Mouse (Mus musculus): Measurements from ENCODE around the gene Anxa4. TPM values are rescaled to one million over a fixed set of nuclear protein-coding genes. Genes with fewer than 3 reads are reported as not detected.

Anxa4 gene
- 41.8 and 43.7 TPM in 2 replicates for total RNA-seq (2015)
- total RNA-seq (2017): 55.9 and 65.7 TPM in 2 replicates

DNA sequence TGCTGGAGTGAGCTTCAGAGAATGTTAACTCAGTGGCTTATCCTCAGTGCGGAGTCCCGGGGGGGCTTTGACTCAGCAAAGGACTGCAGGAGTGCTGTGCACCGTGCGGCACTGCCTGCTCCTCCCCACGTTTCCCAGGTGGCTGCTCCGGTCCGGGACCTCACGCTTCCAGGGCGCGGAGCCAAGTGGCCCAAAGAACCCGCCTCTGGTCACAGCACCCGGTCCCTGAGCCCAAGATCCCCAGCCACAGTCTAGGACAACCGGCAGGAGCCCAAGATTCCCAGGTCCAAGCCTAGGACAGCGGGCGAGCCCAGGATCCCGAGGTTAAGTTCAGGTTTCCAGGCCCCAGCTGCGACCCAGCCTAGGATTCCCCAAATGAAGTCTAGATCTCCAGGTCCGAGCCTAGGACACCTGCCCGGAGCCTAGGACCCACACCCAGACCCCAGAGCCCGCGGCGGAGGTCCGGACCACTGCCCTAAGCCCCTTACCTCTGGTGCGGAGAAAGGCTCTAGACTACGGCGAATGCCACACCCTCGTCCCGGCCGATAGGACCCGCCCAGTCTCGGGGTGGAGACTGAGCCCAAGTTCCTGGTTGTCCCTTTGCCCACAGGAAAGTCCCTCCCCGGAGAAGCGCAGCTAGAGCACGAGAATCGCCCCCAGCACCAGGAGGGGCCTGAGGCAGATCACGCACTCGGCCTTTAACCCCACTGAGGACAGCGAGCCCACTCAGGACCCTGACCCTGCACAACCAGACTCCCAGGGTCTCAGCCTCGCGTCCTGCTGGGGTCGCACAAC, at the start of gene Anxa4:
Gene Anxa4 (minus strand): TSS at position 564 of the 795 bp plus-strand sequence.
- ATAC-seq (ENCODE audit: poor library complexity, severe bottlenecking): peak; percentile 97

DNA sequence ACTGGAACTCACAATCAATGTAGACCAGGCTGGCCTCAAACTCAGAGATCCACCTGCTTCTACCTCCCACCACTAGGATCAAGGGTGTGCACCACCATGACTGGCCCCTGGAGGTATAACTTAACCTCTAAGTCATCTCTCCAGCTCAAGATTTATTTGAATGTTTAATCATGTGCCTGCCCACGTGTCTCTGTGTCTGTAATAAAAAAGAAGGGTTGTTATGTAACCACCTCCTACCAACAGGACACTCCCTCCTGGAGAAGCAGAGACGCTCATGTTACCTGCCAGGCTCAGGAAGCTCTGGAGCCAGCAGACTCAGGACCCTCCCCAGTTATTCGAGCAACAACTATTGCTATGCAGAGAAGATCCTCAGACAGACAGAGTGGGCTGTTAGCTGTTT, 48.6 kb upstream of the Anxa4 start:
- no peak for ATAC-seq (ENCODE audit: poor library complexity, severe bottlenecking)

DNA sequence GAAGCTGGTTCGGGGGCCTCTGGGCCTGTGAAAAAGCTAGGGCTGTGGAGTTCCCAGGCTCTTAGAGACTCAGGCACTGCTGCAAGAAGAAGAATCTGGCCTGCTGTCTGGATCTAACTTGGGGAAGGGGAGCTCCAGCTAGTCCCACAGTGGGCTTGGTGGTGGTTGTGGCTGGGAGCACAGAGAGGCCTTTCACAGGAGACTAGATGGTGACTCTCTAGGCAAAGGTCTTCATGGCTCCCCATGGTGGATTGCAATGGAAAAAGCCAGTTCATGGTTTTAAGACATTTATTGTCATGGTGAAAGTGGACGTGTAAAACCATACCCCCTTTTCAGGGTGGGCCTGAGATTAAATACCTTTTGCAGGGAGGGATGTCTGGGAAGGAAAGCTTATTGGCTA, 45.7 kb upstream of the Anxa4 start:
- no peak for ATAC-seq (ENCODE audit: poor library complexity, severe bottlenecking)

DNA sequence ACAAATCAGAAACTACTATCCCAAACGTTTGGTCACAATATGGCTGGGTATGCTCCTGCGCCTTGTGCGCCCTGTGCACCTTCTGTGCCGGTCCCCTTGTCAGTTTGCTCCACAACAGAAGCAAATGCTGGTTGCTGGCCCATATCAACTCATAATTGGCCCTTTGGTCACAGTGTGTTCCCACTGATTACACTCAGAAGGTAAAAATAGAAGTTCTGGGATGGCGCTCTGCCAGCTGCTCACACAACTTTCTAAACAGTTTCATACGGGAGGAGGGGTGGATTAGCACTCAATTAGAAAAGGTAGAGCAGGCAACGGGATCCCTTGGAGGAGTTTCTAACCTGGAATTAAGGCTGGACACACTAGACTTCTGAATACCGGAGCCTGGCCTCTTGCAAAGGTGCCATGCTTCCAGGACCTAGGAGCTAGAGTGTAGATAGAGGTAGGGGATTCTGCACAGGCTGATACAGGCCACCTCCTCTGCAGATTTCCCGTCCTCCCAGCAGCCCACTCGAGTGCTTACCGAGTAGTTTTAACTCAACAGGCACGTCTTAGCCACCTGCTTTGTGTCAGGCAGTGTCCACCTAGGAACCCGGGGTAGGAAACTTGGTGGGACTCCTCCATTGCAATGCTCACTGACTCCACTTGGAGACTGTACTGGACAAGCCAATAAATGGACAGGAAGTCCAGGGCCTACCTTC, 39.6 kb upstream of the Anxa4 start:
- ATAC-seq (ENCODE audit: poor library complexity, severe bottlenecking): 0 out of 2 replicates have a peak, but pooled peaks have one; percentile 30

DNA sequence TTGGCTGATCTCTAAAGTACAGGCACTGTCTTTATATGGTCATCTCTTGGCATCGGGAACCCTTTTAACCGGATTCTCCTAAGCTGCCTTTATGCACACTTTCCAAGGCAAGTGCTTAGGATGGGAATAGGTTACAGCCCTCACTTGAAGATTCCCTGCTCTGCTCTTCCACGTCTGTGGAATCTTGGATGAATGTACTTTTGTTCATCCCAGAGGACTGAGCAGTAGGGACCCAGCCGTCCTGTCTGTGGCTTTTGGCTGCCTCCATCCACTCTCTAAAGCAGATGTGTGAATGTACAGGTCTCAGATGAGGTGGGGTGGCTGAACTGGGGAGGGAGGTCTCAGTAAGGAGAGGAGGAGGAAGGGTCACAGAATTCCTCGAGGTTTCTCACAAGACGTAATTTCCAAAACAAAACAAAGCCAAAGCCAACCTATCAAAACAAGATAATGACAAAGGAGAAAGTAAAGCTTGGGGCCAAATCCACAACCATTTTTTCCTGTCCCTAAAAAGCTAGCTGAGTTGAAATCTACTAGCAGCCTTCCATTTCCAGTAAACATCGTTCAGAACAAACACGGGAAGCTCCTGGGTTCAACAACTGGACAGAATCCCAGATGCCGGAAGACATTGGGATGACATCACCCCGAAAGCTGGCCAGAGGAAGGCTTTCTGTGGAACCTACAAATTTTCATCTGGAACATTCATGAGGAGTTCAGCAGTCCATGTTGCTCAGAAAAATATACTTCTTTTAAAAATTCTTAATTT, 37.5 kb upstream of the Anxa4 start:
- no peak for ATAC-seq (ENCODE audit: poor library complexity, severe bottlenecking)

DNA sequence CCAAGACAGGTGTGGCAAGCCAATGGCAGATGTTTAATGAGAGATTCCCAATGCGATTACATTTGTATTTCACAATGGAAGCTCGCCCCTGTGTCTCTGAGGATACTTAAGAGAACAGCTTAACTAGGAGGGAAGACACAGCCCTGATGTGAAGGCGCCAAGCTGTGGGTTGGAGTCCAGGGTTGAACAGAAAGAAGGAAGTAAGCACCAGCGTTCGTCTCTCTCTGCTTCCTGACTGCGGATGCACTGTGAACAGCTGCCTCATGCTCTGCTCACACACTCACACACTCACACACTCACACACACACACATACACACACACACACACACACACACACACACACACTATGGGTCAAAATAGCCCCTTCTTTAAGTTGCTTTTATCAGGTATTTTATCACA, 36.4 kb upstream of the Anxa4 start:
- no peak for ATAC-seq (ENCODE audit: poor library complexity, severe bottlenecking)

DNA sequence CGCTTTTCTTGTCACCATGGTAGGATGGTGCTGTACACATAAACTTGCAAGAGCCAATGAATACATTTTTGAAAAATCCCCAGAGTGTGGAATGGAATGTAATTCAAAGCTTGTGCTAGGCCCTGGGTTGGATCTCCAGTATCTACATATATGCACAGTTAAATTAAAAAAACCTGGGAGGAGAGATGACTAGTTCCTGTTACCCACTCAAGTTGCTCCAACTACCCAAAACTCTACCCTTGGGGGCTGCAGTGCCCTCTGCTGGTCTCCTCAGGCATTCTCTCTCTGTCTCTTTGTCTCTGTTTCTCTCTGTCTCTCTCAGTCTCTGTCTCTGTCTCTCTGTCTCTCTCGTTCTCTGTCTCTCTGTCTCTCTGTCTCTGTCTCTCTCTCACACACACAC, 34.0 kb upstream of the Anxa4 start:
- no peak for ATAC-seq (ENCODE audit: poor library complexity, severe bottlenecking)

DNA sequence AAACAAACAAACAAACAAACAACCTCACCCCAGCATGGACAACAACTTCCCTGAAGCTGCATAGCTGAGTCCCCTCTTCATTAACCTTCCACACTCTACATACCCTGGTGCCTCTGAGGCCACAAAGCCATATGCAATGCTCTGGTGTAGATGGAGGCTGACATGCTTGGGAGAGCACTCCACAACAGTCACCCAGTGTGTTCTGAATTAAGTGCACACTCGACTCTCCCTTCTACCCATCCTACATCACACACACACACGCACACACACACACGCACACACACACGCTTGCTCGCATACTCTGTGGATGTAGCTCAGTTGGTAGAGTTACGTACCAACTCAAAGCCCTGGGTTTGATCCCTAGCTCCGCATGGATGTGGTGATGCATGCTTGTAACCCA, 31.0 kb upstream of the Anxa4 start:
- ATAC-seq (ENCODE audit: poor library complexity, severe bottlenecking): no peak

DNA sequence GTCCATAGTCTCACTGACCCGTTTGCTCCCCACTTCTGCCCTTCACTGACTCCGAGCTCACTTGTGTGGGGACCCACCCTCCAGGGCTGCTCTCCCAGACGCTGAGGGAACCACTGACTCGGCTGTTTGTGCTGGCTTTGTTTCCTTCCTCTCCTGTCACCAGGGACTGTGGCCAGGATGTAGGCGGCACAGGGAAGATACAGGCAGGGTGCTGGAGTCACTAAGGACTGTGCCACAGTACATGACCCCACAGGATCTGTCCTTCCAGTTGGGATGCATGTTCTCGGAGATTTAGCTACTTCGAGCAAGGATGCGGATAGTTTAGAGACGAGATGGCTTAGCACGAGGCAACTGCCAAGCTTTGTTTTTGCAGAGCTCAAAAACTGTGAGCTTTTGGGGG, 30.4 kb upstream of the Anxa4 start:
- no peak; the same call in 1 of the 2 replicates for ATAC-seq (ENCODE audit: poor library complexity, severe bottlenecking)

DNA sequence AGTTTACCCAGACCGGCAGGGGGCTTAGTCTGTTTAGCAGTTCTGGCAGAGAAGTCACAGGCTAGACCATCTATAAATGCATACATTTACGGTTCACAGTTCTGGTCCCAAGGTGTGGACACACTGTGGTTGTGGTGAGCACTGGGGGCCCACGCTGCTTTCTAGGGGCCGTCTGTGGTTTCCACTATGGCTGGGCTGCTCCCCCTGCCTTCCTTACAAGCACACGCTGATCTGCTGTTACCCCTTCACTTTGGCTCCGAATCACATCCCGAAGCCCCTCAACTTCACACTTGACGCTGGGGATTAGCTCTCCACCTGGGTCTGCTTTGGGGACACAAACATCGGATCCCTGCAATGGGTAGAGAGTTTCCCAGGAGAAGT, 29.7 kb upstream of the Anxa4 start:
- 0 out of 2 replicates have a peak, but pooled peaks have one; percentile 25 for ATAC-seq (ENCODE audit: poor library complexity, severe bottlenecking)

DNA sequence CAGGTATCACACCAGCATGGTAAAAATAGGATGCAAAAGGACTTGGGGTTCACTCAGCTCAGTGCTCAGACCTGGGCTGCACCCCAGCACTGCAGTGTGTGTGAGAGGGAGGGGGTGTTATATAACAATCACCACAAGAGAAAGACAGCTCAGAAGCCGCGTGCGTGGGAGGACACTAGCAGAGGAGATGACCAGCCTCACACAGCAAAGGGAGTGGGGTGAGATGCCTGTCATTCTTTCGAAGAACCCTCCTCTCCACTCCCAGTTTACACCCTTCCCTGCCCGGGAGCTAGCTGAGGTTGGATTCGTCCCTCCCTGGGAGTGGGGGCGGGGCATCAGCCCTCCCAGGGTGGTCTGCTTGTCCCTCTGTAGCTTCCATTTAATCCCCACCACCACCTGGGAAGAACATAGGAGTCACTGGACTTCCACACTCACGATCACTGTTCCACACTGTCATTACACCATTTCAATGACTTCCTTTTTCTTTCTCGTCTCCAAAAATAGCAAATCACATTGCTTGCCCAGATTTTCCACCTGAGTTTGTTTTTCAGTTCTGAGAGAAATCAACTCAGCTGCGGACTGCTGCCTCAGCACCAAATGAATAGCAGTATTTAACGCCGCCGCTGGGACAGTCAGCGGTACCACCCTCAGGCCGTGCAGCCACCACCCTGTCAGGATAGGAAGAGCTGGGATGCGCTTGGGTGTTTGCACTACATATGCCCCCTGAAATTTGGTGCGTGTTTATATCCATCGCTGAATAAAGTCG, 29.1 kb upstream of the Anxa4 start:
- ATAC-seq (ENCODE audit: poor library complexity, severe bottlenecking): peak; percentile 57

DNA sequence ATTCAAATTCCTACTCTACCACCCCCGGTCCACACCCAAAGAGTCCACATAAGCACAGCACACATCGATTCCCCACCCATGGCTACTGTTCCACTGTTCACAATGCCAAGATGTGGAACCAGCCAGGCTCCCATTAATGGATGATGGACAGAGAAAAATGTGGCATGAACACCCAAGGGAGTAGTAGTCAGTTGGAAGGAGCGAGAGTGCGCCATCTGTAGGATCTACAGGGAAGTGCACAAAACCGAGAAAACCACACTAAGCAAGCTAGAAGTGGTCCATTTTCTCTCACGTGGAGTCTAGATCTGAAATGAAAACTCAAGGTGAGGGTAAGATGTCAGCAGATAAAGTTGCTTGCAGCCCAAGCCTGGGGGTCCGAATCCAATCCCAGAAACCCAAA, 27.3 kb upstream of the Anxa4 start:
- ATAC-seq (ENCODE audit: poor library complexity, severe bottlenecking): 0 out of 2 replicates have a peak, but pooled peaks have one; percentile 28

DNA sequence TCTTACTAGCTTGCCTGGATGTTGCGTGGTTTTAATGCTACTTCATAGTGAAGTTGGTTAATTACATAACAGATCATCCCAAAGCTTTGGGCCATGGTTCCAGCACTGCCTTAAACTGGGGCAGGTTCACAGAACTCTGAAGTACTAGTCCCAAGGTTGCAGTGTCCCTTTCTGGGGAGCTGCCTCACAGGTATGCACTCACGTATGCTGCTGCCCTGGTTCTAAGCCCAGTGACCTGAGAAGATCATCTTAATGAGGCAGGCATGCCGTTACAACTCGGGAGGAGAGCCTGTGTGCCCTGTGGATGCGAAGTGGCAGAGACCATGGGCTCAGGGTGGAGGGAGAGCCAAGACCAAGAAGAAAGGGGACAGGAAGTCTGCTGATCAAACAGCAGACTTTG, 26.5 kb upstream of the Anxa4 start:
- ATAC-seq (ENCODE audit: poor library complexity, severe bottlenecking): no peak

DNA sequence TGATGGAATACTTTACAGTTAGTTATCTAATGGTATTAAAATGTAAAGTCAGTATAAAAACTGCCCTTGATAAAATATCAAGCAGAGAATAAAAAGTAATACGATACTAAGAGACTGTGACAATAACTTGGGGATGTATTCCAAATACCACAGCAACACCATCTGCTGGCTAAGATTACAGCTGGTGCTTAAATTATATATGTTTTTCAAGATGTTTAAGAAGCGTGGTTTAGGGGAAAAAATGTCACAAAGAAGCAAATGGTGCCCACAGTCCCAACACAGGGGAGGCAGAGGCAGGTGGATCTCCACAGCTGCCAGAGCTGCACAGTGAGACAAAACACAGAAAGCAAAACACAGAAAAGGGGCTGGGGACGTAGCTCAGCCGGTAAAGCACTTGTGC, 25.5 kb upstream of the Anxa4 start:
- no peak for ATAC-seq (ENCODE audit: poor library complexity, severe bottlenecking)

DNA sequence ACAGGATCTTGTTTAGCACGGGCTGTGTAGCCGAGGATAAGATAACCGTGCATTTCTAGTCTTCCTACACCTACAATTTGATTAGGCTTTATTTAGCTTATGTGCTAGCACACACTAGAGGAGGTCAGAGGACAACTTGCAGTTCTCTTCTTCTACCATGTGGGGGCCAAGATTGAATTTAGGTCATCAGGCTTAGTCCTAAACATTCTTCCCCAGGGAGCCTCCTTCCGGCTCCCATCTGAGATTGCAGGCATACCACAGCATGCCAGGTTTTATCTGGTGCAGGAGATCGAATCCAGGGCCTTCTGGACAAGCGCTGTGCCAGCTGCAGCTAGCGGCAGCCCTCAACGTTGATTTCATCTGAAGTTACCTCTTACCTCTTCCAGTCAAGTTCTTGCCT, 23.2 kb upstream of the Anxa4 start:
- ATAC-seq (ENCODE audit: poor library complexity, severe bottlenecking): no peak

DNA sequence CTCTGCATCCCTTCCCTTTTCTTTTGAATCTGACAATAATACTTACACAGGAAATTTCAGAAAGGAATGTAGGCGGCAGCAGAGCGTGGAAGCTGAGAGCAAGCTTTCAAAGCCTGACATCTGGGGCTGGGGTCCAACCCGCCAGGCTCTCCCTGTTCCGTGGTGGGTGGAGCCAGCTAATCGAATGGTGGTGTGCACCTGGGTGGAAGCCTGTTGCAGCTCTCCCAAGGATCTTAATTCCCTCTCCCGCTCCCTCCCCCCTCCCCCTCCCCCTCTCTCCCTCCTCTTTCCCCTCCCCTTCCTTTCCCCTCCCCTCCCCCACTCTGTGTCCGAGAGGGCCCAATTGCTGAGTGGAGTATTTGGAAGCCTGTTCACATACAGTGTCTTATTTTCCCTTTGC, 22.1 kb upstream of the Anxa4 start:
- no peak for ATAC-seq (ENCODE audit: poor library complexity, severe bottlenecking)

DNA sequence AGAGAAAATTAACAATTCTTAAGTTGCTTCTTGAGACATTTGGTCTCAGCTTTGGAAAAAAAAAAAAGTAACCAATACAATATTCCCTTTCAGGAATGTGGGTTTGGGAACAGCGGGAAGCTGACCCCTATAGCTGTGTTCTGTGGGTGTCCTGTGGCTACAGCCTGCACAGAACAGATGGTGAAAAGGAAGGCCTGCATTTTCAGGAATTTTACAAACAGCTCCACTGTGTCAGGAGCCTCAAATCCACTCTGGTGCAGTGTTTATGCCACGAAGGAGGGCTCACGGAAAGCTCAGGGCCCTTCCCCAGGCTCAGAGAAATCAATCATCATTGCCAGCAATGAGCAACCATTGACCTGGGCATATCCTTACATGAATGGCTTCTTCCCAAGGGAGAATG, 21.5 kb upstream of the Anxa4 start:
- ATAC-seq (ENCODE audit: poor library complexity, severe bottlenecking): no peak

DNA sequence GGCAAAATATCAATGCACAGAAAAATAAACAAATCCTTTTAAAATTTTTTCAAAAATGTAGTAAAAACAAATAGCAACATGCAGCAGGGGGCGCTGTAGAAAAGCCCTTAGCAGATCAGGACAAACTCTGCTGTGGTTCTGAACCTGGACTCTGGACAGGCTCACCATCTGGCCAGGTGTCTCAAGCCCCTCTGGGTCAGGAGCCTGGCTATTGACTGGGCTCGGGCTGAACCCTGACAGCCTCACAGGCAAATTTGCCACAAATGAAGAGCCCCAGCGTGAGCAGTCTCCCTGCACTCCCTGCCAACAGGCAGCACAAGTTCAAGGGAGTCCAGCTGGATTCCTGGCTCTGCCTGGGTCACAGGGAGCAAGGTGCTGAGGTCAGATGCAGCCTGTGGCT, 20.0 kb upstream of the Anxa4 start:
- no peak for ATAC-seq (ENCODE audit: poor library complexity, severe bottlenecking)

DNA sequence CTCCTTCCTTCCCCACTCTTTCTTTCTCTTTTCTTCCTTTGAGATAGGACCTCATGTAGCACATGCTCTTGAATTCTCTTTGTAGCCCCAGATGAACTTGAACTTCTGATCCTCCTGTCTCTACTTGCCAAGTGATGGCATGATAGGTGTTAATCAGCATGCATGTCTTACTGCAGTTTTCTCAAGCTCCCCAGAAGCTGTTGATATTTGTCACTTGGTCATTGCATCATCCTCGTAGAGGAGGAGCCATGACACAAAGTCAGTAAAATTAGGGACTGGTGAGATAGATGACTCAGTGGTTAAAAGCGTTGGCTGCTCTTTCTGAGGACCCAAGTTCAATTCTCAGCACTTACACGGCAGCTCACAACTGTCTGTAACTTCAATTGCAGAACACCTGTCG, 19.5 kb upstream of the Anxa4 start:
- ATAC-seq (ENCODE audit: poor library complexity, severe bottlenecking): no peak

DNA sequence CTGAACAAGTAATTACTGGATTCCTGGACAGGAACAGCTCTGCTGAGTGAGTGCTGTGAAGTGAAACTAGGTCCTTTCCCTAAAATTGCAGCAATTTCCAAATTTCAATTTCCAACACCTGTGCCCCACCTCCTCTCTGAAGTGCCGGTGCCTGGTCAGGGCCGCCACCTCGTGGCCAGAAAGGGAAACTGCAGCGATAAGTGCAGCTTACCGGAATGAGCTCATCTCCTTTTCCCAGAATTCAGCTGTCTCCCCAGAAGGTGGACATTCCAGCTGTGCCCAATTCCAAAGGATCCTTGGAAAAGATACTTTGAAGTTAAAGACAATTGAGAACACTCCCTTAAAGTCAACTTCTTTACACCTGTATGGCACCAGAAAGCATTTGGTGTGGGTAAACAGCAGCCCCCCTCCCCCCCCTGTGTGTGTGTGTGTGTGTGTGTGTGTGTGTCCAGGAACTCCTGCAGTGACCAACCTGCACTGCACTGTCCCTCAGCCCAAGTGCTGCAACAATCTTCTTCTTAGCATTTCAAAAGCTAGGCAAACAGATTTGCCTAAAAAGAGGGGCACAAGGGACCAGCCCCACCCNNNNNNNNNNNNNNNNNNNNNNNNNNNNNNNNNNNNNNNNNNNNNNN, 13.2 kb upstream of the Anxa4 start:
- peak; percentile 88 for ATAC-seq (ENCODE audit: poor library complexity, severe bottlenecking)

Measured in megakaryocyte, adult 5-6 weeks (primary cell).